Comparison of ENCODE assay signal across 9 mouse cellular contexts in genomic region chr5:145230641-145231040, GRCm38 (mm10). TPM values are rescaled to one million over a fixed set of nuclear protein-coding genes. Genes with fewer than 3 reads are reported as not detected.
DNase-seq lines count a peak whose midpoint lies in the region; ATAC-seq and TF ChIP-seq lines count a peak whose summit lies in the region.
"Had no signal": no experiment of that assay in that cellular context is flagged by ENCODE, and none has a peak within 500 bp of the region (broad histone marks: within the 10 kb centered on the region; RNA-seq: fewer than 3 reads in every experiment).

No protein-coding gene starts in this region.

- H3K4me3 ChIP-seq in testis, adult 2 months (ENCODE audit: control insufficient read depth, low read depth, low read length) = no peak overlapping the region
- H3K4me3 ChIP-seq in hindbrain, embryonic 14.5 days (replicated peaks; ENCODE audit: low read length) = peak overlapping the region; percentile 96; the same call in 1 of the 2 replicates
- peak overlapping the region; percentile 99 for H3K4me3 ChIP-seq in liver, embryonic 13.5 days (replicated peaks)

- peak overlapping the region; percentile 92; the same call in 1 of the 2 replicates for H3K27ac ChIP-seq in testis, adult 2 months (ENCODE audit: control insufficient read depth, insufficient read depth, low read depth, low read length)
- peak overlapping the region; percentile 89 for H3K27ac ChIP-seq in hindbrain, embryonic 14.5 days
- H3K27ac ChIP-seq in liver, embryonic 13.5 days = peak overlapping the region; percentile 96

- no peak for DNase-seq in testis, postnatal 10 days (ENCODE audit: low spot score)
- no peak for DNase-seq in hindbrain, embryonic 14.5 days (ENCODE audit: low spot score)
- DNase-seq in liver, embryonic 13.5 days = no peak
- DNase-seq in layer of hippocampus, adult 11-12 months (ENCODE audit: low spot score) = no peak
- no peak for DNase-seq in MN1 (ENCODE audit: low spot score)
- no peak for DNase-seq in left cerebral cortex, postnatal 36 days (ENCODE audit: low spot score in 2 of 2)
- DNase-seq: adrenal gland, postnatal 10 days had no signal

- no peak for TF ChIP-seq CTCF in testis, adult 2 months (IDR thresholded peaks at IDR 0.05; ENCODE audit: control insufficient read depth, insufficient read depth, insufficient replicate concordance, low read depth, low read length)

- no peaks in the 10 kb centered on the region for H3K9me3 ChIP-seq in hindbrain, embryonic 14.5 days (ENCODE audit: control insufficient read depth, low read length)
- no peaks in the 10 kb centered on the region for H3K9me3 ChIP-seq in liver, embryonic 13.5 days (replicated peaks)

- no peak for TF ChIP-seq POLR2A in testis, adult 2 months (IDR thresholded peaks at IDR 0.05; ENCODE audit: control insufficient read depth, low read depth, low read length)

- no peak for ATAC-seq in hindbrain, embryonic 14.5 days (ENCODE audit: low FRiP score)
- no peak for ATAC-seq in liver, embryonic 13.5 days (ENCODE audit: low read depth)
- ATAC-seq in megakaryocyte-erythroid progenitor cell, adult 5-6 weeks (replicated peaks; ENCODE audit: low FRiP score, low TSS enrichment, poor library complexity, severe bottlenecking) = no peak

- peak overlapping the region; percentile 97 for H3K9ac ChIP-seq in hindbrain, embryonic 14.5 days
- peak overlapping the region; percentile 99 for H3K9ac ChIP-seq in liver, embryonic 13.5 days

- H3K36me3 ChIP-seq in testis, adult 2 months (ENCODE audit: control insufficient read depth, insufficient read depth, low read length) = no peaks in the 10 kb centered on the region; the same call in none of the 2 replicates
- H3K36me3 ChIP-seq in hindbrain, embryonic 14.5 days (replicated peaks; ENCODE audit: control insufficient read depth, insufficient read depth) = peaks cover 24% of the 10 kb centered on the region
- H3K36me3 ChIP-seq in liver, embryonic 13.5 days = peaks cover 25% of the 10 kb centered on the region

- H3K4me1 ChIP-seq in testis, adult 2 months (ENCODE audit: control insufficient read depth, insufficient read depth, low read length) = peaks cover 3% of the 10 kb centered on the region
- peaks cover 17% of the 10 kb centered on the region for H3K4me1 ChIP-seq in hindbrain, embryonic 14.5 days (replicated peaks; ENCODE audit: control insufficient read depth, insufficient read depth, low read length)
- peaks cover 30% of the 10 kb centered on the region for H3K4me1 ChIP-seq in liver, embryonic 13.5 days (replicated peaks)

- 92% methylated on average over 4 of the region's 4 CpGs for WGBS in hindbrain, embryonic 14.5 days
- WGBS in liver, embryonic 13.5 days (ENCODE audit: insufficient replicate concordance) = 83% methylated on average over 4 of the region's 4 CpGs

- peak overlapping the region; percentile 77 for H3K4me2 ChIP-seq in hindbrain, embryonic 14.5 days (replicated peaks)
- peak overlapping the region; percentile 76 for H3K4me2 ChIP-seq in liver, embryonic 13.5 days

- no peaks in the 10 kb centered on the region for H3K27me3 ChIP-seq in testis, adult 2 months (ENCODE audit: control insufficient read depth, insufficient read depth, low read length)
- 0 out of 2 replicates have a peak, but pooled peaks cover 3% of the 10 kb centered on the region for H3K27me3 ChIP-seq in hindbrain, embryonic 14.5 days (ENCODE audit: control insufficient read depth, insufficient read depth, low read length)
- H3K27me3 ChIP-seq in liver, embryonic 13.5 days = no peaks in the 10 kb centered on the region

- intact Hi-C loops in left cerebral cortex, postnatal 36 days (cut with DNase I) = loop anchor here (2.0 to 10.0 kb wide), 2 partner anchors 26 to 134 kb away; partner anchors contain the start of gene Zkscan5

RNA-seq across cellular contexts. Expression of gene Zfp655, which starts 0.9 kb away (rescaled TPM):
- polyA plus RNA-seq in testis, adult 2 months (2012; rRNA removed) = 5.9 and 7.4 TPM in 2 replicates
- polyA plus RNA-seq in hindbrain, embryonic 14.5 days (2014; fragmentation: Nextera tagmentation; extraction: Ambion mirVana) = 40.1 and 42.0 TPM in 2 replicates
- polyA plus RNA-seq in liver, embryonic 13.5 days (2015; fragmentation: Nextera tagmentation; extraction: Ambion mirVana) = 18.6 and 21.8 TPM in 2 replicates
- 30.8 and 32.8 TPM in 2 replicates for total RNA-seq in megakaryocyte-erythroid progenitor cell, adult 5-6 weeks (2014; fragmentation: Nextera tagmentation)
- 37.4 and 43.8 TPM in 2 replicates for total RNA-seq in megakaryocyte-erythroid progenitor cell, adult 5-6 weeks (2017)
- total RNA-seq in left cerebral cortex, postnatal 36 days (2021) = 10 to 100 TPM; 31.2 to 31.6 TPM

RNA-seq across cellular contexts. Expression of gene Zkscan5, which starts 26.3 kb away (rescaled TPM):
- polyA plus RNA-seq in testis, adult 2 months (2012; rRNA removed) = 8.2 and 9.4 TPM in 2 replicates
- 12.0 and 15.6 TPM in 2 replicates for polyA plus RNA-seq in hindbrain, embryonic 14.5 days (2014; fragmentation: Nextera tagmentation; extraction: Ambion mirVana)
- 3.7 and 4.3 TPM in 2 replicates for polyA plus RNA-seq in liver, embryonic 13.5 days (2015; fragmentation: Nextera tagmentation; extraction: Ambion mirVana)
- total RNA-seq in megakaryocyte-erythroid progenitor cell, adult 5-6 weeks (2014; fragmentation: Nextera tagmentation) = 5.7 and 9.5 TPM in 2 replicates
- 8.6 and 12.2 TPM in 2 replicates for total RNA-seq in megakaryocyte-erythroid progenitor cell, adult 5-6 weeks (2017)
- 10 to 100 TPM; 10.8 to 11.9 TPM for total RNA-seq in left cerebral cortex, postnatal 36 days (2021)

RNA-seq across cellular contexts. Expression of gene Zkscan14, which starts 29.0 kb away (rescaled TPM):
- 3.3 and 3.4 TPM in 2 replicates for polyA plus RNA-seq in testis, adult 2 months (2012; rRNA removed)
- polyA plus RNA-seq in hindbrain, embryonic 14.5 days (2014; fragmentation: Nextera tagmentation; extraction: Ambion mirVana) = 12.3 and 13.9 TPM in 2 replicates
- 5.9 and 6.0 TPM in 2 replicates for polyA plus RNA-seq in liver, embryonic 13.5 days (2015; fragmentation: Nextera tagmentation; extraction: Ambion mirVana)
- 5.8 and 7.8 TPM in 2 replicates for total RNA-seq in megakaryocyte-erythroid progenitor cell, adult 5-6 weeks (2014; fragmentation: Nextera tagmentation)
- 19.9 and 26.5 TPM in 2 replicates for total RNA-seq in megakaryocyte-erythroid progenitor cell, adult 5-6 weeks (2017)
- 10 to 100 TPM; 12.6 to 14.3 TPM for total RNA-seq in left cerebral cortex, postnatal 36 days (2021)

RNA-seq across cellular contexts. Expression of gene Atp5j2, which starts 38.8 kb away (rescaled TPM):
- polyA plus RNA-seq in testis, adult 2 months (2012; rRNA removed) = 98.4 and 101 TPM in 2 replicates
- polyA plus RNA-seq in hindbrain, embryonic 14.5 days (2014; fragmentation: Nextera tagmentation; extraction: Ambion mirVana) = 561 and 664 TPM in 2 replicates
- polyA plus RNA-seq in liver, embryonic 13.5 days (2015; fragmentation: Nextera tagmentation; extraction: Ambion mirVana) = 566 and 569 TPM in 2 replicates
- 428 and 470 TPM in 2 replicates for total RNA-seq in megakaryocyte-erythroid progenitor cell, adult 5-6 weeks (2014; fragmentation: Nextera tagmentation)
- total RNA-seq in megakaryocyte-erythroid progenitor cell, adult 5-6 weeks (2017) = 74.1 and 117 TPM in 2 replicates
- 100 to 1,000 TPM; 219 to 270 TPM for total RNA-seq in left cerebral cortex, postnatal 36 days (2021)

RNA-seq across cellular contexts. Expression of gene Zscan25, which starts 49.7 kb away (rescaled TPM):
- 4.9 and 5.2 TPM in 2 replicates for polyA plus RNA-seq in testis, adult 2 months (2012; rRNA removed)
- polyA plus RNA-seq in hindbrain, embryonic 14.5 days (2014; fragmentation: Nextera tagmentation; extraction: Ambion mirVana) = 0.54 and 1.1 TPM in 2 replicates
- polyA plus RNA-seq in liver, embryonic 13.5 days (2015; fragmentation: Nextera tagmentation; extraction: Ambion mirVana) = 0.10 and 0.18 TPM in 2 replicates
- total RNA-seq in megakaryocyte-erythroid progenitor cell, adult 5-6 weeks (2014; fragmentation: Nextera tagmentation) = 9.8 and 13.3 TPM in 2 replicates
- 6.6 and 14.9 TPM in 2 replicates for total RNA-seq in megakaryocyte-erythroid progenitor cell, adult 5-6 weeks (2017)
- total RNA-seq in left cerebral cortex, postnatal 36 days (2021) = 10 to 100 TPM; 20.6 to 21.0 TPM
